Mouse (Mus musculus) granulocyte monocyte progenitor cell, adult 5-6 weeks (primary cell): Measurements from ENCODE around the gene Nck1. TPM values are rescaled to one million over a fixed set of nuclear protein-coding genes. Genes with fewer than 3 reads are reported as not detected.

Source experiments
- ATAC-seq: replicated peaks from 2 replicates; pipeline ENCODE4 v1.8.0; 2016; ENCODE audit warnings: mild to moderate bottlenecking, moderate TSS enrichment, inconsistent platforms; ENCODE audit not compliant: poor library complexity, severe bottlenecking
- total RNA-seq, 2 experiments: library from RNA; stranded (forward) in 1 of 2; stranded (reverse) in 1 of 2; fragments of 200-712, 200-1000 nt in 1 of 2; fragments of >200 nt in 1 of 2; fragmentation: Nextera tagmentation in 1 of 2; gene quantifications; 2 replicates each; pipeline ENCODE4 v1.2.3; 2014 to 2017

Nck1 gene
- total RNA-seq, 2 experiments from 2014 or later: 35.5 to 44.2 TPM

DNA sequence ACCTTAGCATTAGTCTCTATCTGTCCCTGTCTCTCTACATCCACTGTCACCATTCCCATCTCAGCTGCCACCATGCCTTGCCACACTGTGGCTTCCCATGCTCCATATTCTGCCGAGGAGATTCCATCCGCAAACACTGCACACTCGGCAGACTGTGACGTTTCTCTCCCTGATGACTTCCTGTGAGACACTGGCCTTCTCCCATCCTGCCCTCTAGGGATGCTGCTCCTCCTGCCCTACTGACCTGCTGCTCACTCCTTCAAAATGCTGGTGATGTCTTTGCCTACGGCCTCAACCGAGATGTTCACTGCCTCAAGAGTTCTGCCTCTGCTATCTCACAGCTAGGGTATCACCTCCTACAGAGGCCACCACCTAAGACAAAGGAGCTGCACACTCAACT, 72.6 kb downstream of the Nck1 start:
- no peak for ATAC-seq

- ATAC-seq: no peak
Measured at GRCm38 (mm10) chr9:100472931-100473330, 73.0 kb downstream of the Nck1 start.

GRCm38 (mm10) chr9:100471605-100471953, 74.4 kb downstream of the Nck1 start:
- no peak for ATAC-seq

DNA sequence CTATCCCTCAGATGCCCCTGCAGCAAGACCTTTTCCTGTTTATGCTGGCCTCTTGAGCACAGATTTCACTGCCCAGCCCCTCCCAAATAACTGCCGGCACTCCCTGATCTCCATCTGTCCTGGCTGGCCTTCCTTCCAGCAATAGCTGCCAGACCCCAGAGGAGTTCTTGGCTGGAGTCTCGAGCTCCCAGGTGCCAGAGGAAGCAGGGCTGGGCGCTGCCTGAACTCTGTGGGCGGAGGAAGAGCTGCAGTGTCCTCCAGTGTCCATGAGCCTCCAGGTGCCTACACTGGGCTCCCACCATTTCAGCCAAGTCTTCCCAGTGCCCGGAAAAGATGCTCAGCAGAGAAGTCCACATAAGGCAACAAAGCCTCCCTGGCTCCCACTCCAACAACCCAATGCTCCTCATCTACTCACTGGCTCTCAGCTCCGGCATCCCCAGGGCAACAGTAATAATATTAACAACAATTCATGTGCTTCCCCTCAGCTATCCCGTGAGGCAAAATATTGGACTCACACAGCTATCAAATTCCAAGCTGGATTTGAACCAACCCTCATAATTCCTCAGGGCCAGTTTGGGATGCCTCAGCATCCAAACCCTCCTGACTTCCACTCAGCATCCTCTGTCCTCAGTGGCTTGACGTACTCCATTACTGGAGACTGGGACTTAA, 74.9 kb downstream of the Nck1 start:
- no peak for ATAC-seq

DNA sequence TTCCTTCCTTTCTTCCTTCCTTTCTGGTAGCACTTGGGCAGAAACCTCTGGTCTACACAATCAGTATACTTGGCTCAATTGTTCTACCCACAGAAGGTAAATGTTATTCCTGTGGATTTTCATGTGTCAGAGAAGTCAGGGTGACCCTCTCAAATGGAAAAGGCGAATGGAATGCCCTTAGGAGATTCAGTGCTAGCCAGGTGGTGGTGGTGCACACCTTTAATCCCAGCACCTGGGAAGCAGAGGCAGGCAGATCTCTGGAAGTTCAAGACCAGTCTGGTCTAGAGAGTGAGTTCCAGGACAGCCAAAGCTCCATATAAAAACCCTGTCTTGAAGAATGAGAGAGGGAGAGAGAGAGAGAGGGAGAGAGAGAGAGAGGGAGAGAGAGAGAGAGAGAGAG, 75.7 kb downstream of the Nck1 start:
- no peak for ATAC-seq

DNA sequence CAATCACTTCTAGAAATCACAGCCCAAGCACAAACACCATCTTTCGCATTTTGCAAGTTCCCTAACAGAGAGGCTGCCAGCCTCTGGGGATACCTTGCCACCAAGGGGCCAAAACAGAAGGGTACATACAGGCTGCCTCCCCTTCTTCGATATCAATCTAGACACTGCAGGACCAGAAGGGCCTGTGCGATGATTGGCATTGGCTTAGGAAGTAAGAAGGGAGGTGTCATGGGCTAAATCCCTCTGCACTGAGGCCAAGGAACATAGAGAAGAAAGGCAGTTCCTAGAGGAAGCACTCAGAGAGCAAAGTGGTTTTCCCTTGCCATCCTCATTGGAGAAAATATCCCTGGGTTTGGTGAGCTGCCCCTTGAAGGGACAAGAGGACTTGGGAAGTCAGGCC, 76.3 kb downstream of the Nck1 start:
- ATAC-seq: no peak

DNA sequence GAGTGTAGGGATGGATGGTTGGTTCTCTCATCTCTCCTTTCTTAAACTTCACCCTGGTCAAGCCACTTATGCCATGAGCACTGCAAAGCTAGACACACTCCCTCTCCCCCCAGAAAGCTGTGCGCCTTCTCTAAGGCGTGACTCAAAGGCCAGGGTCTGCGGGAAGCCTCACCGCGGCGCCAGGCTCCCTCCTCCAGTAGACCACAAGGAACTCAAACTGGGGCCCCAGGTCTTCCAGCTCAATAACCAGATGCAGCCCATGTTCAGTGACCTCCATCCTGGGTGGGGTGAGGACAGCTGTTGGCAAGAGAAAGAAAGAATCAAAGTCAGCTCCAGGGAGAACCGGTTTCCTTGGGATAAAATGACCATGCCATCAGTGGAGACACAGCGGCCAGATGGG, 77.8 kb downstream of the Nck1 start:
- ATAC-seq: no peak

- no peak for ATAC-seq
Measured at GRCm38 (mm10) chr9:100467653-100468052, 78.3 kb downstream of the Nck1 start.

DNA sequence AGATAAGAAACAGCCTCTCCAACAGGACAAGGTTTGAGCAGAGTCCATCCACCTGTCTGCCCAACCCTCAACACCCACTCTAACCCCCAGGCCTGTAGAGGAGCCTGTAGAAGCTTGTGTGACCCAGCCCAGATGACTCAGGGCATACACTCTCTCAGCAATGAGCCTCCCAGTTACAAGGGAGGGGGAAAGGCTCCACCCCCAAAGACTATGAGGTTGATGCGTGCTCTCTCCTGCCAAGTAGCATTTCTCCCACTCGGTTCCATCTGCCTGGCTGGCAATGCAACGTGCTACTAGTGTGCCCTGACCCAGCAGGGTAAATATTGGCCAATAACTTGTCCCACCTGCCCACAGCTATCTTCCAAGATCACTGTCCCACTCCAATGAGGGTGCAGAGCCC, 79.2 kb downstream of the Nck1 start:
- no peak for ATAC-seq

- ATAC-seq: no peak
Measured at GRCm38 (mm10) chr9:100465988-100466387, 79.9 kb downstream of the Nck1 start.

DNA sequence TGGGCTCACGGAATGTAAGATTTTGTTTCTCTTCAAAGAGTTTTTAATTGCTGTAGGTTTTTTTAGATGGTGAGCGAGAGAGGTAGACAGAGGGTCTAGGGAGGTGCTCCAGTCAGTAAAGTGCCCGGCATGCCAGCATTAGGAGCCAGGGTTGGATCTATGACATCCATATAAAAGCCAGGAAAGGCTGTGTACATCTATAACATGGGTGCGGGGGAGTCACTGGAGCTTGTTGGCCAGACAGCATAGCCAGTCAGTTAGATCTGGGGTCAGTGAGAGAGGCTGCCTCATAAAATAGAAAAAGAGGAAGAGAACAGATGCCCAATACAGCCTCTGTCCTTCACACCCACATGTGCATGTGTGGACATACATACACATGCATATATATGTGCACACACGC, 80.6 kb downstream of the Nck1 start:
- ATAC-seq: no peak

GRCm38 (mm10) chr9:100463771-100464170, 82.2 kb downstream of the Nck1 start:
- ATAC-seq: peak; percentile 69

- ATAC-seq: no peak
Measured at GRCm38 (mm10) chr9:100462098-100462497, 83.8 kb downstream of the Nck1 start.

DNA sequence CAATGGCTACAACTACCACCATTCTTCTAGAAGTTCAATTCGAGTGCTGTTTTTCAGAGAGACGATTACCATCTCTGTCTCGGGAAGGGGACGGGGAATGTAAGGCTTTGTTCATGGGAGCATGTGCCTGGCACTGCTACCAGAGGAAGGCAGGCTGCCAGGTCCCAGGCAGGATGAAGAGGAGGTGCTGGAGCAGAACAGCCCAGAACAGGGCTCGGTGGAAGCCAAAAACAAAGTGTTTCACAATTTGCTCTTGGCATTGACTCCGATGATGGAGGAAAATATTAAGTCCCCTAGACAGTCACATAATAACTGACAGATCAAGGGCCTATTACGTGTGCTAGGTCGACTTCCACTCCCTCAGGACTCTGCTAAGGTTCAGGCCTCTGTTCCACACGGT, 84.3 kb downstream of the Nck1 start:
- no peak for ATAC-seq

DNA sequence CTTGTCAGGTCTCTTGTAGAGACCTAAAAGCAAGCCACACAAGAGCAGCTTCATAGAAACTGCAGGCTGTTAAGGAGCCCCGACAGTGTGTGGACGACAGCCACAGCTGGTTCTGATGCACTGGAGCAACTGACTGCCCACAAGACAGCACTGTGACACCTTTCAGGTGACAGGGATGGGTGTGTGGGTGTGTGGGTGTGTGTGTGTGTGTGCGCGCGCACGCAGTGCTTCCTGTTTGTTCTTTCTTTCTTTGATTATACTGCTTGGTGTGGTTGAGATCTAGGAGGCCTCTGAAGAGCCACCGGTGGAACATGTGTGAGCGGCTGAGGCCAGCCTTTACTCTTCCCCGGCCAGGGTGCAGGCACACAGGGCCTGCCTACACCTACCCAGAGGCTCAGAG, 85.7 kb downstream of the Nck1 start:
- no peak for ATAC-seq

GRCm38 (mm10) chr9:100457971-100458681, 87.8 kb downstream of the Nck1 start:
- peak; percentile 49 for ATAC-seq

DNA sequence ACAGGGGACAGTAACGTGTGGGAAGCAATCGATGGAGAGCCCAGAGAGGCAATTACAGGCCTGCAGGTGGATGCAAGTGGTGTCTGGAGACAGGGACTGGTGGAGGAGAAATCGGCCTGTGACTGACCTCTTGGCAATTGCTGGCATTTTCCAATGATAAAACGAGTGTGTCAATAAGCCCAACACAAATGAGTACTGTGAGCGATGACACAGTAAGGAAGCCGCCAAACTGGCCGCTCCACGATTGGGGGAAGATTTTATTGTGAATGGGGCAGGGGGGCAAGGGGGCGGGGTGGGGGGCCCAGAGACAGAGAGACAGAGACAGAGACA, 91.3 kb downstream of the Nck1 start:
- no peak for ATAC-seq

DNA sequence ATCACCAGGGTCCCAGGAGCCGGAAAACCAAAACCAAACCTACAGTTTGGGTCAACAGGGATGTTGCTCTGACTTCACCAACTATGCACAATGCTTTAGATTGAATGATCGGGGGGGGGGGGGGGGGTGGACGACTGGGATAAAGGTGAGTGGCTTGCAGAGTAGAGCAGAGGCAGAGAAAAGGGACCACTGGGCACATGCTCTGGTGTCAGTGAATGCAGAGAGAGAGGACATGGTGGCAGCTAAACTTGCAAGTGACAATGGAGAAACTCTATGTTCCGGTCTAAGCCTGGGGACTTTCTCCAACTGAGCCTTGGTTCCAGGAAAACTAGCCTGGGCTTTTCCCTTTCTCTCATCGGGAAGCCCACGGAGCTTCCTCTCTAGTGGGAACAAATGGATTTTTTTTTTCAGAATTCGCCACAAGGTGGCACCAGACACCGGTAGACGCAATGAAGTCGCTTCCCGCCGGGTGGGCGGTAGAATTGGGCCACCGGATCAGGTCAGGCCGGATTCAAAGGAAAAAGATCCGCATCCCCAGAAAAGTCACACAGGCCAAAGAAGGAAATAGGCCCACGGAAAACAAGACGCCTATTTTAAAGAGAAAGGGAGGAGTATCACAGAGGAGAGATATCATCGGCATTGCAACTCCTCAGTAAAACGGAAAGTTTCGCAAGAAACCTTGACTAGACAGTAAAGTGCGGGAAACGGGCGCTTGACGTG, 91.8 kb downstream of the Nck1 start:
- peak; percentile 68 for ATAC-seq

- ATAC-seq: peak; percentile 36
Measured at GRCm38 (mm10) chr9:100452432-100452831, 93.5 kb downstream of the Nck1 start.

DNA sequence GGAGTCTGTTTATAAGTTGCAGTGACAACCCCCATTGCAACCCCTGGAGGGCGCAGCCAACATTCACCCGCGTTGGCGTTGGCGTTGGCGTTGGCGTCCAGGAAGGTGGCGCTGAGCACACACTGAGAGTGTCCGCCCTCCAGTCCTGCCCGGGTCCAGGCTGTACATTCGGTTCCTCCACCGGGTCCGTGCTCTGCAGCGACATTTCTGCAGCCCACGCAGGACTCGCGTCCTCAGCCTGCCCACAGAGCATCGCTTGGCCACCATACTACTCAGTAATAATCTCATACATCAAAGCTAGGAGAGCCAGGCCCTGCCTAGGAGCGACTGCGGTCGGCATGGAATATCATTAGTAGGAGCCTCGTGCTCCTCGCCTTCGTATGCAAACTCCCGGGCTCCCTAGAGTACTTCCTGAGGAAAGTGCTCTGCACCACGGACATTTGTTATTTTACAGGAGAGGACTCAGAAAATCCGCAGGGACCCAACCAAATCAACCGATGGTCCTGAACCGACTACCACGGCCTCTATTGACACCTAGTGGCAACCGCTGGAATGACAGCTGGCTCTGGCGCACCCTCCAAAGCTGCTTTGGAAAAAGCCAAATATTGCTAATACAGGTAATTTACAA, 99.8 kb downstream of the Nck1 start:
- peak; percentile 90 for ATAC-seq
